Mouse (Mus musculus): Measurements from ENCODE around the gene Obp2b.

The Obp2b gene

GRCm38 (mm10) chr2:25779076-25779475, 42.3 kb downstream of the Obp2b start:
- DNase-seq (ENCODE audit: low spot score): no peak

- DNase-seq (ENCODE audit: low spot score): no peak
These were observed 44.1 kb downstream of the Obp2b start for GRCm38 (mm10) chr2:25780921-25781320.

- no peak for DNase-seq (ENCODE audit: low spot score)
These were observed 45.1 kb downstream of the Obp2b start, which contains the start of gene Gm13539 for GRCm38 (mm10) chr2:25781957-25782356. TSS of gene Gm13539 (plus strand) at chr2:25782257.

GRCm38 (mm10) chr2:25785573-25786322, 48.9 kb downstream of the Obp2b start:
- no peak for DNase-seq (ENCODE audit: low spot score)

GRCm38 (mm10) chr2:25789092-25789491, 52.3 kb downstream of the Obp2b start:
- DNase-seq (ENCODE audit: low spot score): no peak
